Mouse (Mus musculus): ENCODE data around the gene Cabp1.
A peak's percentile ranks its signal among the peaks of the same experiment; 100 is the strongest.

The Cabp1 gene

GRCm38 (mm10) chr5:115193669-115194625 lies at the start of gene Cabp1:
TSS of gene Cabp1 (minus strand) at chr5:115194381.
- DNase-seq: peak; percentile 61

- DNase-seq: no peak
These were observed 46.0 kb upstream of the Cabp1 start for GRCm38 (mm10) chr5:115240191-115240590.

- DNase-seq: no peak
These were observed 44.6 kb upstream of the Cabp1 start for GRCm38 (mm10) chr5:115238729-115239195.

GRCm38 (mm10) chr5:115237803-115238728 lies 43.9 kb upstream of the Cabp1 start:
- peak; percentile 96 for DNase-seq

- peak; percentile 94 for DNase-seq
These were observed 41.6 kb upstream of the Cabp1 start, which contains the start of gene Pop5 for GRCm38 (mm10) chr5:115235786-115236263. TSS of gene Pop5 (plus strand) at chr5:115235836.

- DNase-seq: peak; percentile 69
These were observed 41.2 kb upstream of the Cabp1 start for GRCm38 (mm10) chr5:115235323-115235771.

GRCm38 (mm10) chr5:115234519-115234918 lies 40.3 kb upstream of the Cabp1 start:
- DNase-seq: no peak

GRCm38 (mm10) chr5:115233031-115233780 lies 39.0 kb upstream of the Cabp1 start:
- DNase-seq: no peak

GRCm38 (mm10) chr5:115232516-115232915 lies 38.3 kb upstream of the Cabp1 start:
- no peak for DNase-seq

GRCm38 (mm10) chr5:115231552-115232120 lies 37.5 kb upstream of the Cabp1 start:
- DNase-seq: no peak

- DNase-seq: no peak
These were observed 36.8 kb upstream of the Cabp1 start for GRCm38 (mm10) chr5:115230830-115231551.

GRCm38 (mm10) chr5:115222485-115222884 lies 28.3 kb upstream of the Cabp1 start:
- DNase-seq: no peak

- no peak for DNase-seq
These were observed 26.9 kb upstream of the Cabp1 start for GRCm38 (mm10) chr5:115220931-115221640.

GRCm38 (mm10) chr5:115217998-115218397 lies 23.8 kb upstream of the Cabp1 start:
- no peak for DNase-seq

GRCm38 (mm10) chr5:115215273-115216185 lies 21.3 kb upstream of the Cabp1 start:
- DNase-seq: no peak

- DNase-seq: peak; percentile 49
These were observed 20.7 kb upstream of the Cabp1 start for GRCm38 (mm10) chr5:115214864-115215263.

- no peak for DNase-seq
These were observed 18.7 kb upstream of the Cabp1 start for GRCm38 (mm10) chr5:115212861-115213260.

- DNase-seq: no peak
These were observed 18.3 kb upstream of the Cabp1 start for GRCm38 (mm10) chr5:115212451-115212850.

- no peak for DNase-seq
These were observed 16.2 kb upstream of the Cabp1 start for GRCm38 (mm10) chr5:115210380-115210779.
